Mouse (Mus musculus) kidney, adult 11 months (tissue): Measurements from ENCODE around the gene Majin.

Experiments
- DNase-seq: peaks from one replicate; pipeline ENCODE4 v3.0.0; 2022

The Majin gene

GRCm38 (mm10) chr19:6230411-6230810 lies 46.2 kb downstream of the Majin start:
- DNase-seq, result no peak

- no peak for DNase-seq
These were observed 46.8 kb downstream of the Majin start for GRCm38 (mm10) chr19:6231036-6231435.

GRCm38 (mm10) chr19:6233647-6234046 lies 49.5 kb downstream of the Majin start:
- DNase-seq, result peak; percentile 51

DNA sequence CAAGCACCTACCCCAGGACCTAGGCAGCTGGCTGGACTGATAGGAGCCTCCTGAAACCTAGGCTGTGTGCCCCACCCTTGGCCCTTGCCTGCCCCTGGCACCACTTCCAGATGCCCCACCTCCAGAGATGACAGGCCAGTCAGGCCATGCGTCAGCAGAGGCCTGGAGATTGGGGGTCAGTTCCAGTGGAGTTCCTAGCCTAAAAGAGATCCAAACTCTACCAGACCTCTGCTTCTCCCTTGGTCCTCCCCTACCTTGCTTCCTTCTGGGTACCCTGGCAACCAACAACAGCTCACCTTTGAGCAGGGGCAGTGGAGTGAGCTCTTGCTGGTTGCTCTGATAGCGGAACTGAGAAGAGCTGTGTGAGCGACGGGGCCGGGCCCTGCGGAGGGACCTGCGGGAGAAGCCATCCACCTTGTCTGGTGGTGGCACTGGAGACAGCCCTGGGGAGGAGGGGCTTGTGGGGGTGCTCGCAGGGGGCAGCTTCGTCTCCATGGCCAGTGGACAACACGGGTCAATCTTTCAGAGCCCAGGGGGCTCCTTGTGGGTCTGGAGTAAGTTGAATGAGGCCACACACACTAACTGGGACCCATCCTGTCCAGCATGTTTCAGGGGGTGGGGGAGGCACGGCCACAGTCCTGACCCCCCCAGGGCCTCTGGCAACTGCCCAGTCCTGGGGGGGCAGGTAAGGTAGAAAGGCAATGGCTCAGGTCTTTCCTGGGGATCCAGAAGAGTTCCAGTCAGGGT lies 50.3 kb downstream of the Majin start:
- peak; percentile 31 for DNase-seq

DNA sequence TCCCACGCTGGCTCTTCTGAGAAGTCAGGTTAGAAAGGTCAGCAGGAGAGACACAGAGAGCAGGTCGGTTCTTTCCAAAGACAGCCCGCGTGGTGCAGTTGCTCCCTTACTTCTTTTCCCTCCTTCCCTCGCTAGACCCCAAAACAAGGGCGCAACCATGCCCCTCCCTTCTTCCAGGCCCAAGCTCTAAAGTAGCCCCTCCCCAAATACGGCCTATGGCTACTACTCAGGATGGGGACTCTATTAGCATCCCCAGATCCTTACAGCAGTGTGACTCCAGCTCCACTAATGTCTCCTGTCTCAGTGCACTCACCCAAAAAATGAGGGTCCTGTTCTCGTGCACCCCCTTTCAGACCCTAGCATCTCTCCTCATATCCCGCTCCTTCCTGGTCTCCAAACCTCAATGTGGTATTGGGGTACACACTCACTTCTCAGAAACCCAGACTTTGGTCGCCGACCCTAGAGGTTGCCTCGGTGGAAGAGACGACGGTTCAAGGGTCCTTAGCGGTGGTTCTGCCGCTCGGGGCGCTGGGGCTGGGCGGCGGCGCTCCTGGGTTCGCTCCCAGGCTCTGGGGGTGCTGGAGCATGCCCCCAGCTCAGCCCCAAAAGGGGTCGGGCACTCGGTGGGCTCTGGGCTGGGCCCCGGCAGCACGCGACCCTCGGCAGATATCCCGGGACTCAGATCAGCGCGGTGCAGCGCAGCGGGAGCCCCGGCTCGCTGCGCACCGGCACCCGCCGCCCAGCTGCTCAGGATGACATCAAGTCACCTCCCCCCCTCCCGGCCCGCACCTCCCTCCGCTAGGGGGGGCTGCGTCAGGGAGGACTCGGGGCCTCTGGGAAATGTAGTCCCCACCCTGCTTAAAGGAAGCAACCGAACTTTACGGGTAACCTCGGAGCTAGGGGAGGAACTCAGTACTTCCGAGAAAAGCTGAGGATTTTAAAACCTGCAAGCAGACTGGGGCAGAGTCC lies 51.2 kb downstream of the Majin start, which contains the start of gene Ppp2r5b:
Ppp2r5b (minus strand) TSS at position 789 of the 969 bp plus-strand sequence.
- DNase-seq, result peak; percentile 95

GRCm38 (mm10) chr19:6236053-6236441 lies 51.9 kb downstream of the Majin start:
- DNase-seq, result peak; percentile 93

DNA sequence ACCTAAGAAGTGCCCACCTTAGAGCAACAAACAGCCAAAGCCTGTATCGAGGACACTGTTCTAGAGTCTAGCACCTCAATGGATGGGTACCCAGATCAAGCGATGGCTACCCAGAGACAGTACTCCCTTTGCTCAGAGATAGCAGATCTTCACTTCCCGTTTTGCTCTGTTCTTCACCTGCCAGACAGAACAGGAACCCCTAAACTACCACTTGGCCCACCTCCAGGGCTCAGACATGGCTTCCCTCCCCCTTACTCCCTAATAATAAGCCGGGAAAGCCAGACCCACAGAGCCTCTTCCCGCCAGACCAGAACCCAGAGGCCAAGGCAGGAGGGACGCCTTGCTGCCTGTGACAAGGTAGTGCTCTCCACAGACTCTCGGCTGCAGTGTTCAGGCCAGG lies 52.7 kb downstream of the Majin start:
- peak; percentile 30 for DNase-seq

GRCm38 (mm10) chr19:6238740-6239139 lies 54.6 kb downstream of the Majin start:
- DNase-seq, result no peak

DNA sequence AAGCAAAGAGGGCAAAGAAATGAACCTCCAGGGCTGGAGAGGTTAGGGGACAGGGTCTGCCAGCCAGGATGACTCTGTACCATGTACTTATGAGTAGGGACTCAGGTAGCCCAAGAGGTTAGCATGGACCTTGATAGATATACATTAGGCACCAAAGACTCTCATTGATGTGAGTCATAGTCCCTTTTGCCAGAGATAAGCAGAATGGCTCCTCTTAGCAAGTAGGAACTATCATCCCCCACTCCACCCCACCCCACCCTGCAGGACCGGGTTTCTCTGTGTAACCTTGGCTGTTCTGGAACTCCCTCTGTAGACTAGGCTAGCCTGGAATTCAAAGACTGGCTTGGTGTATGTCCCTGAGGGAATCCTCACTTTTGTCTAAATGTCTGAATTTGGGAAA lies 55.9 kb downstream of the Majin start:
- DNase-seq, result no peak

GRCm38 (mm10) chr19:6240725-6241124 lies 56.5 kb downstream of the Majin start:
- DNase-seq, result no peak

GRCm38 (mm10) chr19:6241274-6242107 lies 57.3 kb downstream of the Majin start, which contains the start of gene Atg2a:
Atg2a (plus strand) TSS chr19:6241668.
- DNase-seq, result peak; percentile 99

DNA sequence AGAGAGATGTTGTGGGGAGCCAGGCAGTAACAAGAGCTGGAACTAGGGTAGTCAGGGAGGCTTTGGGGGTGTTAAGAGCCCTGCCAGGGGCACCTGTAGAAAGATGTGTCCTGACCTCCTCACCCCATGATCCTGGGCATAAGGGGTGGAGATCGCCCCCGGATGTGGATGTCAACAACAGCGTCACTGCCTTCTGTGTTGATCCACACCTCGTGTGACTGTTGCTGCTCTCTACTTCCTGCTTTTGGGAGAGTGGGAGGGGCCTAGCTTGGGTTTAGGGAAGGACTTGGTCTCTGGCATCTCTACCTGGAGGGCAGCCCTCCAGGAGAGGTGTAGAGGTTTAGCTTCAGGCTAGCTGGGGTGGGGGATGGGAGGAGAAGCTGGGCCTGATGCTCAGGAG lies 58.1 kb downstream of the Majin start:
- peak; percentile 71 for DNase-seq

DNA sequence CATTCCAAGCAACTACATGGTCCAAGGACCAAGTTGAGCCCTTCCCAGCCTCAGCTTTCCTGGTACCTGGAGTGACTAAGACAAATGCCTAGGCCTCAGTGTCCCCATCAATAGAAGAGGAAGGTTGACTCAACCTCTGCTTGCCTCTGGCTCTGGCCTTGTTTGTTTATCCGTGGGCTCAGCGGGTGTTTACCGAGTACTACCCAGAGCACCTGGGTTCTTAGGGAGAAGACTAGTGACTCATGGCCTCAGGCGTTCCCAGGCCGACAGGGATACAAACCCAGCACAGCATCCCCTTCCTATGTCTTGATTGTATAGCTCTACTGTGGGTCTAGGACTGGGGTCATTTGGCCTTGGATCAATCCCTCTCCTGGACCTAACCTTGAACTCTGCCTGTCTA lies 59.0 kb downstream of the Majin start:
- no peak for DNase-seq

DNA sequence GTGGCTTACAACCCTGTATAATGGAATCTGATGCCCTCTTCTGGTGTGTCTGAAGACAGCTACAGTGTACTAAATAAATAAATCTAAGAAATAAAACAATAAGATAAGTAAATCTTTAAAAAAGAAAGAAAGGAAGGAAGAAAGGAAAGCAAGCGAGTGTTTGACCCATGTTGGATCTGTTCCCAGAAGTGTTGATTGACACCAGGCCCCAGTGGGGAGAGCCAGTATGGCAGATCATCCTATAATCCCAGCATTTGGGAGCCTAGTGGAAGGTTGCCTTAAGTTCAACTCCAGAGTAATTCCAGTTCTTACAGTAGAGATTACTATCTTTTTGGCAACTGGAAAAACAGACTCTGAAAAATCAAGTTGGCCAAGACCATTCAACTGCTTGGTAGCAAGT lies 61.6 kb downstream of the Majin start:
- no peak for DNase-seq

DNA sequence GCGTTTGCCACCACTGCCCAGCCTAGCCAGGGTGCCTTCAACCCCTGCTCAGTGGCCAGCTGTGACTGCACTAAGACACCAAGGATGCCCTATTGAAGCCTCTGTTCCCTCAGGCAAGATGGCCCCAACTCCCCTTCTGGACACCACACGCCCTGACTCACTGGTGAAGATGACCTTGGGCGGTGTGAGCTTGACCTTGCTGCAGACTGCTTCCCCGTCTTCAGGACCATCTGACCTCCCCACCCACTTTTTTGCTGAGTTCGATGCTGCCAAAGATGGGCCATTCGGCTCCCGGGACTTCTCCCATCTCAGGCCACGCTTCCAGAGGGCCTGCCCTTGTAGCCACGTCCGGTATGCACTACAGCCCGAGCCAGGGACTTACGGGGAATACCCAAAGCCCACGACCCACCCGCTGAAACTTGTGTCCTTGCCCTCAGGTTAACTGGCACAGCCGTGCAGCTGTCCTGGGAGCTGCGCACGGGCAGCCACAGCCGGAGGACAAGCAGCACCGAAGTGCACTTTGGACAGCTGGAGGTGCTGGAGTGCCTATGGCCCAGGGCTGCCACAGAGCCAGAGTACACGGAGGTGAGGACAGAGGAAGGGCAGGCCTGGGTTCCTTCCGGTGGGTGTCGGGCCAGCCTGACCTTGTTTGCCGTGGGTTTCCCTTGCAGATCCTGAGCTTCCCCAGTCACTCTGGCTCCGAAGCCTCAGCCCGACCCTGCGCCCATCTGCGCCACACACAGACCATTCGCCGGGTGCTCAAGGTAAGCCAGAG lies 63.5 kb downstream of the Majin start:
- no peak for DNase-seq

GRCm38 (mm10) chr19:6253021-6253420 lies 68.8 kb downstream of the Majin start:
- DNase-seq, result no peak

GRCm38 (mm10) chr19:6260428-6260827 lies 76.2 kb downstream of the Majin start:
- no peak for DNase-seq

DNA sequence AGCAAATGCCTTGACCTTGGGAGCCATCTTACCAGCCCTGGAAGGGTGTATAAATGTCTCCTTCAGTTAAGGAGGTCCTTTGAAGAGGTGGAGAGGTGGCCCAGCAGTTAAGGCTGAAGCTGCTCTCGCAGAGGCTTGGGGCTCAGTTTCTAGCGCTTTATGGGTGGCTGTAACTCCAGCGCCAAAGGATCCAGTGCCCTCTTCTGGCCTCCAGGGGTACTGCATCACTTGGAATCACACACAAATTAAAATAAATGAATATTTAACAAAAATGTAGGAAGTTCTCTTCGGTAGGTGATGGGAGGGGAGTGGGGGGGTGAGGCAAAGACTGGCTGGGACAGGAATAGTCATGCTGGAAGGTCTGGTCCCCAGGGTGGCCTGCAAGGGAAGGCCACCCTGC lies 76.8 kb downstream of the Majin start:
- DNase-seq, result no peak

DNA sequence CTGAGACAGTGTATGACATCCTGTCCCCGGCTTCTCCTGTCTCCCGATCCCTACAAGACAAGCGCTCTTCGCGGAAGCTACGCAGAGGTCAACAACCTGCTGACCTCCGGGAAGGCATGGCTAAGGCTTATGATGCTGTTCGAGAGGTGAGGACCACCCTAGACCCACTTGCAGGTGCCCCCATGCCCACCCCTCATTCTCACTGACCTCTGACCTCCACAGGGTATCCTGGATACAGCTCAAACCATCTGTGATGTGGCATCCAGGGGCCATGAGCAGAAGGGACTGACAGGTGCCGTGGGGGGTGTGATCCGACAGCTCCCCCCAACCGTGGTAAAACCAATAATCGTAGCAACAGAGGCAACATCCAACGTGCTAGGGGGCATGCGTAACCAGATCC lies 77.2 kb downstream of the Majin start:
- DNase-seq, result no peak

GRCm38 (mm10) chr19:6262222-6262621 lies 78.0 kb downstream of the Majin start:
- peak; percentile 68 for DNase-seq

DNA sequence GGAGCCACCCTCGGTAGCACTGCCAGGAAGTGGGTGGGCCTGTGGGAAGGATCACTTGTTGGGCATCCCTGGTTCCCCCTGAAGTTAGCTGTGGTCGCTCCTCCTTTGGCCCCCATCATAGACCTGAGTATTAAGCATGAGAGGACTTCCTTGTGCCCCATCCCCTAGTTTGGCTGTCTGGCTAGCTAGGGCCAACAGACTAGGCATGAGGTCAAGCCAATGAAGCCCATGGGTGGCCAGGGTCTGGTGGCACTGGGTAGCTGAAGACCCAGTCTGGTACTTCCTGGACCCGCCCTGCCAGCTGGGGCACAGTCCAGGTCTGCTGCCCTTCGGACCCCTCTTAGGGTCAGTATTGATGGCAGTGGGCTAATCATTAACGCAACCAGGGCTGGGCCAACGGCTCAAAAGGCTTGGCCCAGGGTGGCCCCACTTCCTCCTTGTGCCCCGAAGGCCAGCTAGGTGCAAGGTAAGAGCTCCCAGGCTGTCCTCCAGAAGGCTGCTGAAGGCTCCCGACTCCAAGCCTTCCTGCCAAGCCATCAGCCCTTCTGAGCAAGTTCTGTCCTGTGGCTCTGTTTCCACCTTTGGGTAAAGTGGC lies 78.7 kb downstream of the Majin start:
- DNase-seq, result peak; percentile 90

DNA sequence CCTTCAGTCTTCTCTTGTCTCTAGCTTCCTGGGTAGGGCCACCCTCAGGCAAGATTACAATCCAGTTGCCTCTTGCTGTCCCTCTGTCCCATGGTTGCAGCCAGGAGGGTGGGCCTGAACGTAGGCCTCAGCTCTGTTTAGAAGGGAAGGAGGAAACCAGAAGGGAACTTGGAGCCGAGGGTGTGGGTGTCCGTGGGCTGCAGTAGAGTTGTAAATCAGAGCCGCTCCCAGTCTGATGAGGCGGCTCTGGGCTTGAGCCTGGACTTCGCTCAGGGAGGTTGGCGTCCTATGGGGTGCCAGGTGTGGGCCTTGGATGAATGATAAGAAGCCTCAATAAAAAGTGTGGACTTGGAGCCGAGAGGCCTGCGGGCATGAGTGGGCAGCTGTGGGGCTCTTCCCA lies 80.0 kb downstream of the Majin start:
- DNase-seq, result no peak
